Mouse (Mus musculus) lung, postnatal 0 days (tissue): ENCODE data around the gene Ndel1.

ENCODE experiments used
- CTCF ChIP-seq: IDR thresholded peaks from 2 replicates; pipeline ENCODE4 v1.5.1; 2016; ENCODE audit warnings: antibody characterized with exemption, mild to moderate bottlenecking
- EP300 ChIP-seq: IDR thresholded peaks from 2 replicates; pipeline ENCODE4 v1.6.1; 2016; ENCODE audit warnings: antibody characterized with exemption, mild to moderate bottlenecking, control low read depth

DNA sequence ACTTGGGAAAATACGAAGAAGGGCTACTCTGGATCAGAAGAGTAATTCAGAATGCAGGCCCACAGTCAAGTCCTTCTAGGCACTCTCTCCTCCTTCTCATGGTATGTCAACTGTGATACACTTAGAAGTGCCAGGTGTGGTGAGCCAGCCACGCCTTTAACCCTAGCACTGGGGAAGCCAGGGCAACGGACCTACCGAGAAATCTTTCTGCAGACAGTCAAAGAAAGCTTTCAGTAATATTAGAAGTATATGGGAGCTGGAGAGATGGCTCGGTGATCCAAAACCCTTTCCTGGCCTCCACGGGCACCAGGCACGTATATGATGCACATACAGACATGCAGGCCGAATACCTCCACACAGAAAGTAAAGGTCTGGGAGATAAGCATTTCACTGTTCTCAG, 53.2 kb downstream of the Ndel1 start:
- TF ChIP-seq EP300 (no peak), CTCF (no peak)
